Mouse (Mus musculus) kidney, postnatal 25 days (tissue): ENCODE data around the gene Olfr904.
"Not testable (repeated sequence)": the region's sequence is repeated elsewhere in the genome, so short reads cannot be mapped to it uniquely, and the experiment has no call there.

ENCODE experiments used
- DNase-seq, 2 experiments: peaks; one replicate each; pipeline ENCODE4 v3.0.0; 2021; ENCODE audit warnings: mixed read lengths in 2 of 2

Olfr904 gene

GRCm38 (mm10) chr9:38462844-38463243 is at the start of gene Olfr904:
TSS of gene Olfr904 (plus strand) at chr9:38463144.
- DNase-seq, result no peak

GRCm38 (mm10) chr9:38413502-38413901 is 49.4 kb upstream of the Olfr904 start:
- not testable (repeated sequence) for DNase-seq

- no peak for DNase-seq
Measured at GRCm38 (mm10) chr9:38423801-38424200, 39.1 kb upstream of the Olfr904 start.

- no peak for DNase-seq
Measured at GRCm38 (mm10) chr9:38427026-38427425, 35.9 kb upstream of the Olfr904 start.

GRCm38 (mm10) chr9:38429155-38429554 is 33.8 kb upstream of the Olfr904 start, which contains the start of gene Olfr901:
TSS of gene Olfr901 (plus strand) at chr9:38429455.
- no peak for DNase-seq

- no peak for DNase-seq
Measured at GRCm38 (mm10) chr9:38447352-38447751, 15.6 kb upstream of the Olfr904 start, which contains the start of gene Olfr902. TSS of gene Olfr902 (plus strand) at chr9:38447652.

GRCm38 (mm10) chr9:38470807-38471206 is 7.9 kb downstream of the Olfr904 start, which contains the start of gene Olfr905:
TSS of gene Olfr905 (plus strand) at chr9:38471107.
- no peak for DNase-seq

- DNase-seq, result no peak
Measured at GRCm38 (mm10) chr9:38486785-38487184, 23.8 kb downstream of the Olfr904 start, which contains the start of gene Olfr906. TSS of gene Olfr906 (plus strand) at chr9:38487085.

- no peak for DNase-seq
Measured at GRCm38 (mm10) chr9:38495501-38495900, 32.6 kb downstream of the Olfr904 start, which contains the start of gene Olfr907. TSS of gene Olfr907 (plus strand) at chr9:38495801.

- no peak for DNase-seq
Measured at GRCm38 (mm10) chr9:38512353-38512752, 49.4 kb downstream of the Olfr904 start.
